Mouse (Mus musculus): ENCODE results near the gene Ceacam1.
"Not testable (repeated sequence)": the region's sequence is repeated elsewhere in the genome, so short reads cannot be mapped to it uniquely, and the experiment has no call there.

GRCm38 (mm10) chr7:25490698-25491097, 13.3 kb upstream of the Ceacam1 start:
- TF ChIP-seq CTCF, EP300 (IDR thresholded peaks at IDR 0.05; ENCODE audit: low read depth): not testable (repeated sequence)

Measured in liver, postnatal 0 days (tissue).